Mouse (Mus musculus) intestine, embryonic 16.5 days (tissue): ENCODE measurements around the gene March4. TPM values are rescaled to one million over a fixed set of nuclear protein-coding genes. Genes with fewer than 3 reads are reported as not detected.

Experiments
- ATAC-seq: fragments of 200-750 bp; cut with Nextera tagmentation; 2 replicates; pipeline ENCODE4 v1.8.0; 2017; ENCODE audit warnings: moderate TSS enrichment, moderate library complexity
- H3K27ac ChIP-seq: fragments of 300-500 bp; sonication (generic); 2 replicates; pipeline ENCODE4 v1.5.1; 2014; ENCODE audit warnings: mild to moderate bottlenecking, low read length
- H3K27me3 ChIP-seq: fragments of 300-500 bp; sonication (generic); replicated peaks from 2 replicates; pipeline ENCODE4 v1.6.1; 2014; ENCODE audit warnings: low read length, control low read depth, mixed read lengths; ENCODE audit not compliant: control insufficient read depth, insufficient read depth
- H3K36me3 ChIP-seq: fragments of 300-500 bp; sonication (generic); 2 replicates; pipeline ENCODE4 v1.6.1; 2014; ENCODE audit warnings: low read length, control low read depth; ENCODE audit not compliant: control insufficient read depth, insufficient read depth
- H3K4me1 ChIP-seq: fragments of 300-500 bp; sonication (generic); 2 replicates; pipeline ENCODE4 v1.6.1; 2014; ENCODE audit warnings: low read length, control low read depth, mixed read lengths; ENCODE audit not compliant: control insufficient read depth, insufficient read depth
- H3K4me2 ChIP-seq: fragments of 300-500 bp; sonication (generic); 2 replicates; pipeline ENCODE4 v1.6.1; 2014; ENCODE audit warnings: low read depth, low read length, control low read depth
- H3K4me3 ChIP-seq: fragments of 300-500 bp; sonication (generic); 2 replicates; pipeline ENCODE4 v1.5.1; 2014; ENCODE audit warnings: mild to moderate bottlenecking, low read length
- H3K9ac ChIP-seq: fragments of 300-500 bp; sonication (generic); 2 replicates; pipeline ENCODE4 v1.6.1; 2014; ENCODE audit warnings: low read depth, low read length
- H3K9me3 ChIP-seq: fragments of 300-500 bp; sonication (generic); 2 replicates; pipeline ENCODE4 v1.6.1; 2016; ENCODE audit warnings: low read length, control low read depth; ENCODE audit not compliant: control insufficient read depth
- WGBS: fragments of 180-500 bp; shearing (Covaris S2); extraction: QIAGEN DNeasy Blood & Tissue Kit; methylation state at CpG from one replicate; pipeline ENCODE4 v1.1.7; 2014; 5-methylcytosine and 5-hydroxymethylcytosine counted together
- polyA plus RNA-seq: library from polyadenylated mRNA; unstranded; fragments of >200 nt; fragmentation: Nextera tagmentation; extraction: Ambion mirVana; gene quantifications from 2 replicates; pipeline ENCODE4 v1.2.1, GENCODE M21; 2015

March4 gene
- polyA plus RNA-seq, 1 experiment from 2014 or later: 0.32 TPM

- no peak for ATAC-seq
- Histone ChIP-seq H3K4me2 (no peak overlapping the region), H3K4me3 (no peak overlapping the region), H3K9ac (no peak overlapping the region), H3K4me1 (no peaks in the 10 kb centered on the region), H3K9me3 (no peaks in the 10 kb centered on the region), H3K27ac (no peak overlapping the region), H3K36me3 (0 out of 2 replicates have a peak, but pooled peaks cover under 1% of the 10 kb centered on the region), H3K27me3 (no peaks in the 10 kb centered on the region)
- 87% methylated on average over 4 of the region's 4 CpGs for WGBS
These were observed 146.3 kb downstream of the March4 start for GRCm38 (mm10) chr1:72390420-72390819.

GRCm38 (mm10) chr1:72383651-72384050 lies 153.1 kb downstream of the March4 start:
- H3K9ac ChIP-seq: no peak overlapping the region
- H3K4me2 ChIP-seq: no peak overlapping the region
- H3K4me1 ChIP-seq: no peaks in the 10 kb centered on the region
- WGBS: 80% methylated on average over 5 of the region's 5 CpGs
- no peak overlapping the region for H3K27ac ChIP-seq
- no peaks in the 10 kb centered on the region for H3K27me3 ChIP-seq
- no peaks in the 10 kb centered on the region for H3K36me3 ChIP-seq
- H3K9me3 ChIP-seq: no peaks in the 10 kb centered on the region
- H3K4me3 ChIP-seq: no peak overlapping the region
- ATAC-seq: no peak

- Histone ChIP-seq H3K36me3 (no peaks in the 10 kb centered on the region), H3K4me3 (no peak overlapping the region), H3K9me3 (no peaks in the 10 kb centered on the region), H3K4me2 (no peak overlapping the region), H3K27ac (no peak overlapping the region), H3K27me3 (no peaks in the 10 kb centered on the region), H3K4me1 (no peaks in the 10 kb centered on the region), H3K9ac (no peak overlapping the region)
- 83% methylated on average over 7 of the region's 7 CpGs for whole genome bisulfite sequencing
- ATAC-seq: no peak
These were observed 153.7 kb downstream of the March4 start for GRCm38 (mm10) chr1:72383056-72383455.

GRCm38 (mm10) chr1:72380544-72380943 lies 156.2 kb downstream of the March4 start:
- Histone ChIP-seq H3K27me3 (no peaks in the 10 kb centered on the region), H3K4me1 (no peaks in the 10 kb centered on the region), H3K4me2 (no peak overlapping the region), H3K4me3 (no peak overlapping the region), H3K9me3 (no peaks in the 10 kb centered on the region), H3K36me3 (no peaks in the 10 kb centered on the region), H3K27ac (no peak overlapping the region), H3K9ac (no peak overlapping the region)
- WGBS: 96% methylated on average over 3 of the region's 3 CpGs
- no peak for ATAC-seq

GRCm38 (mm10) chr1:72379752-72380353 lies 156.9 kb downstream of the March4 start:
- Histone ChIP-seq H3K27me3 (no peaks in the 10 kb centered on the region), H3K4me1 (no peaks in the 10 kb centered on the region), H3K36me3 (no peaks in the 10 kb centered on the region), H3K4me2 (no peak overlapping the region), H3K27ac (no peak overlapping the region), H3K9ac (no peak overlapping the region), H3K4me3 (no peak overlapping the region), H3K9me3 (no peaks in the 10 kb centered on the region)
- WGBS: 88% methylated on average over 11 of the region's 11 CpGs
- no peak for ATAC-seq

- Histone ChIP-seq H3K4me2 (no peak overlapping the region), H3K4me1 (no peaks in the 10 kb centered on the region), H3K9me3 (no peaks in the 10 kb centered on the region), H3K36me3 (no peaks in the 10 kb centered on the region), H3K27me3 (no peaks in the 10 kb centered on the region), H3K27ac (no peak overlapping the region), H3K4me3 (no peak overlapping the region), H3K9ac (no peak overlapping the region)
- no peak for ATAC-seq
- 74% methylated on average over 4 of the region's 4 CpGs for WGBS
These were observed 158.6 kb downstream of the March4 start for GRCm38 (mm10) chr1:72378151-72378550.

Other genes starting within 250 kb of the March4 start
- 31.7 and 34.0 TPM in 2 replicates for gene Xrcc5, start 229.5 kb downstream of the March4 start, polyA plus RNA-seq
- 16.2 and 16.4 TPM in 2 replicates for gene Smarcal1, start 46.3 kb upstream of the March4 start, polyA plus RNA-seq
- not detected in 2 replicates for gene Ankar, start 163.6 kb upstream of the March4 start, polyA plus RNA-seq
- gene Rpl37a, start 174.4 kb upstream of the March4 start, polyA plus RNA-seq: 1,552 and 1,622 TPM in 2 replicates